Mouse (Mus musculus): ENCODE data around the gene Disp1.

GRCm38 (mm10) chr1:183149571-183150105, 71.7 kb downstream of the Disp1 start:
- no peak for TF ChIP-seq POLR2A (IDR thresholded peaks at IDR 0.05; ENCODE audit: borderline replicate concordance, insufficient read depth, low read length)
- no peak for TF ChIP-seq CTCF (IDR thresholded peaks at IDR 0.05; ENCODE audit: borderline replicate concordance, insufficient read depth, low read depth, low read length)
